Mouse (Mus musculus): ENCODE results near the gene Zbtb37.

- no peak for TF ChIP-seq CTCF (IDR thresholded peaks at IDR 0.05; ENCODE audit: low read depth)
- TF ChIP-seq EP300 (IDR thresholded peaks at IDR 0.05; ENCODE audit: low read depth) = no peak
Observed at GRCm38 (mm10) chr1:161038968-161039721, 4.5 kb upstream of the Zbtb37 start.
